Mouse (Mus musculus) CH12.LX (cell line): Measurements from ENCODE around the gene Zfp280d.

ENCODE experiments used
- CTCF ChIP-seq, 2 experiments: IDR thresholded peaks in 1 of 2; conservative IDR thresholded peaks in 1 of 2; 2 replicates each; pipeline ENCODE4 v1.5.1; 2011 to 2012; ENCODE audit warnings: low read depth in 2 of 2, low read length in 2 of 2, improper control_type of control experiment in 1 of 2, inconsistent platforms in 1 of 2, mild to moderate bottlenecking in 1 of 2, moderate library complexity in 1 of 2
- GABPA ChIP-seq: IDR thresholded peaks from 2 replicates; pipeline ENCODE4 v1.6.1; 2012; ENCODE audit warnings: low read depth, low read length, improper control_type of control experiment, inconsistent platforms; ENCODE audit not compliant: insufficient replicate concordance
- TBP ChIP-seq: conservative IDR thresholded peaks from 2 replicates; pipeline ENCODE4 v1.6.1; 2011; ENCODE audit warnings: low read depth, low read length, improper control_type of control experiment
- ZMIZ1 ChIP-seq: IDR thresholded peaks from 2 replicates; pipeline ENCODE4 v1.6.1; 2012; ENCODE audit warnings: low read depth, mild to moderate bottlenecking, inconsistent platforms, low read length, improper control_type of control experiment

DNA sequence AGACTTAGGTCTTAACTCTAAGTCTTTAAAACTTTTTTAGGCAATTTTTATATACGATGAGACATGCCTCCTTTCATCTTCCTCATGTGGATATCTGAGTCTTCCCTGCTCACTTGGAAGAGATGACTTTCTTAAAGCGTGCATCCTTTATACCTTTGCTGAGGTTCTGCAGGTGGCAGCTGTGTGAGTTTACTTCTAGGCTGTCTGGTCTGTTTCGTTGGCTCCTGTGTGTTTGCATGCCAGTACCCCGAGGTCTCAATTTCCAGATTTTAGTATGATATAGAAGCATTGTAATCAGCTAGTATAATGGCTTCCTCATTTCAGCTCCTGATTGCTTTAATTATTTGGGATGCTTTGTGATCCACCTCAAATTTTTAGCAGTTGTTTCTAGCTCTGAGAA, 114.3 kb downstream of the Zfp280d start:
- TF ChIP-seq TBP (no peak), GABPA (no peak), CTCF (conservative IDR thresholded peaks at IDR 0.05 in 1 of 2, IDR thresholded peaks at IDR 0.05 in 1 of 2; ENCODE audit: low read depth in 2 of 2, low read length in 2 of 2) (no peak), ZMIZ1 (no peak)
